Mouse (Mus musculus): ENCODE measurements at regions not wholly inside any gene's neighbourhood (a gene's known extent, or its start where the extent isn't known, plus 50 kb on each side); places are given as distances from the start of the nearest gene placed in this dataset.

- no peak for DNase-seq (ENCODE audit: low spot score in 2 of 2)
These were observed 75.0 kb downstream of the Lbh start for GRCm38 (mm10) chr17:72993134-72993533.

GRCm38 (mm10) chr17:72993626-72994025 is 75.5 kb downstream of the Lbh start:
- DNase-seq (ENCODE audit: low spot score in 2 of 2) = no peak

- no peak for DNase-seq (ENCODE audit: low spot score in 2 of 2)
These were observed 78.4 kb downstream of the Lbh start for GRCm38 (mm10) chr17:72996539-72996938.

- no peak for DNase-seq (ENCODE audit: low spot score in 2 of 2)
These were observed 79.3 kb downstream of the Lbh start for GRCm38 (mm10) chr17:72997301-72997921.

- no peak for DNase-seq (ENCODE audit: low spot score in 2 of 2)
These were observed 87.0 kb downstream of the Lbh start for GRCm38 (mm10) chr17:73005100-73005499.

GRCm38 (mm10) chr17:73008901-73009300 is 90.8 kb downstream of the Lbh start:
- peak in 1 of 2 experiments; percentile 35 for DNase-seq (ENCODE audit: low spot score in 2 of 2)

DNA sequence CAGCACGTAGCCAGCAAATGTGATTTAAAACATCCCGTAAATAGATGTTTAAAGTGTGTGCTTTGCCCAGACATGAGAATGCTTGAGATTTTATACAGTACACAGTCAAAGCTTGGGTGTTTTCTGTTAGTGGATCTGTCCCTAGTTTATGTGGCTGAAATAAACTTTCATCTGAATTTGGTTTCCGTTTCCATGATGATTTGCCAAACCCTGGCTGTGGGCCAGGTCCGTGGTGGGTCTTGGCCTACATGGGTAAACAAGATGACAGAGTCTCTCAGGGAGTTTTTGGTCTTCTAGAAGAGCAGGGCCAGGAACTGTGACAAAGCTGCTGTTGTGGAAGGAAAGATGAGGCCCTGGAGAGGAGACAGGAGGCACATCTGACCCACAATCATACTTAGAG is 91.9 kb downstream of the Lbh start:
- DNase-seq (ENCODE audit: low spot score in 2 of 2) = peak in 1 of 2 experiments; percentile 51

- DNase-seq (ENCODE audit: low spot score in 2 of 2) = no peak
These were observed 94.3 kb downstream of the Lbh start for GRCm38 (mm10) chr17:73012356-73012755.

DNA sequence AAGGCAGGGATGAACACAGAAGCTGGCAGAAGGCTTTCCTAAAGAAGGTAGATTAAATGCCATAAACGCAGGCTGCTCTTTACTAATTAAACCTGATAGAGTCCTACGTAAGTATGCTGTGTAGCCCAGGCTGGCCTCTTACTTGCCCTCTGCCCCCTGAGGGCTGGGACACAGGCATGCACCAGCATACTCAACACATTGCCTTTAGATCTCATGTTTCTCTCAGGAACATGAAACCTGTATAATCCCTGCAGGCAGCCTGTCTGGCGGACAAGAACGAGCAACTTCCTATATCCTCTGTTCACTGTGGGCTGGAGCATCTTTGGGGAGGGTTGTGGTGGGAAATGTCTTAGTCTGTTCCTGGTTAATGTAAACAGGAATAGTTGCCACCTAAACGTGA is 94.8 kb upstream of the Lclat1 start:
- DNase-seq (ENCODE audit: low spot score in 2 of 2) = no peak

- no peak for DNase-seq (ENCODE audit: low spot score in 2 of 2)
These were observed 93.5 kb upstream of the Lclat1 start for GRCm38 (mm10) chr17:73014090-73014853.

- no peak for DNase-seq (ENCODE audit: low spot score in 2 of 2)
These were observed 90.6 kb upstream of the Lclat1 start for GRCm38 (mm10) chr17:73017173-73017572.

DNA sequence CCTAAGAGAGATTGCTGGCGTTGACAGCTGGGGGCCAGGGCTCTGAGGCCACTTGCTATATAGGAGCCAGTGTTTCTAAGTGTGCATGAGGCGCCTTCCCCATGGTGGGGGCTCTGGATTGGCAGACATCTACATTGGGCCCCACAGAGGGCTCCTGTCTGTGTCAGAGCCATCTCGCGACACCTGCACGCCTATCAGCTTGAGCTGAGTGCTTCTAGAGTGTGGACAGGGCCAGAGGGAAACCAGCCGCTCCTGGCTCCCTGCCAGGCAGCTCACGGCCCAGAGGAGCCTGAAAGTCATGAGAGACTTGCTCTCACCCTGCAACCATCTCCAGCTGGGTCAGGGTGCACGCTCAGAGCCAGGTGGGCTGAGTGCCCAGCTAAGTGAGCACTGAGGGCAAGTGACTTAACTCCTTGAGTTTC is 85.1 kb upstream of the Lclat1 start:
- DNase-seq (ENCODE audit: low spot score in 2 of 2) = peak; percentile 67 to 76

GRCm38 (mm10) chr17:73023362-73024107 is 84.2 kb upstream of the Lclat1 start:
- peak in 1 of 2 experiments; percentile 42 for DNase-seq (ENCODE audit: low spot score in 2 of 2)

GRCm38 (mm10) chr17:73027122-73027521 is 80.7 kb upstream of the Lclat1 start:
- no peak for DNase-seq (ENCODE audit: low spot score in 2 of 2)

- DNase-seq (ENCODE audit: low spot score in 2 of 2) = no peak
These were observed 76.0 kb upstream of the Lclat1 start for GRCm38 (mm10) chr17:73031796-73032195.

GRCm38 (mm10) chr17:73032326-73032725 is 75.5 kb upstream of the Lclat1 start:
- DNase-seq (ENCODE audit: low spot score in 2 of 2) = no peak

- no peak for DNase-seq (ENCODE audit: low spot score in 2 of 2)
These were observed 73.4 kb upstream of the Lclat1 start for GRCm38 (mm10) chr17:73034420-73034819.

DNA sequence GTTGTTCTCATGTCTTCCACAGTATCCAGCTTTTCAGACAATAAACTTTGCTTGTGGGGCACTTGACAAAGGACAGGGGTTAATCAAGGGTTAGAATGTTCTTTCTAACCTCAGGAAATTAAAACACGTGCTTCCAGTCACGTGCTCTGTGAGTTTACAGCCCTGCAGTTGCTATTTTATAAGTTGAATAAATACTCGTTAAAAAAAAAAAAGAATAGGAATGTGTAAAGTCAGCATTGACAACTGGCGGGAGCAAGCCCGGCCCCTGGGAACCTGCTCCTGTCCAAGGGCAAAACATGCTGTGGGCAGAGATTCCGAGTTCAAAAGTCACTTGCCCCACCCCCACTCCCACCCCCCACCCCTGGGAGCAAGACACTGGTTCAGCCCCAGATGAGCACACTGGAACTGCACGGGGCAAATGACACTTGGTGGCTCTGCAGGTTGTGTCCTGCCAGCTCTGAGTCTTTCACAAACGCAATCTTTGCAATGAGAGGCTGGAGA is 72.8 kb upstream of the Lclat1 start:
- DNase-seq (ENCODE audit: low spot score in 2 of 2) = no peak

DNA sequence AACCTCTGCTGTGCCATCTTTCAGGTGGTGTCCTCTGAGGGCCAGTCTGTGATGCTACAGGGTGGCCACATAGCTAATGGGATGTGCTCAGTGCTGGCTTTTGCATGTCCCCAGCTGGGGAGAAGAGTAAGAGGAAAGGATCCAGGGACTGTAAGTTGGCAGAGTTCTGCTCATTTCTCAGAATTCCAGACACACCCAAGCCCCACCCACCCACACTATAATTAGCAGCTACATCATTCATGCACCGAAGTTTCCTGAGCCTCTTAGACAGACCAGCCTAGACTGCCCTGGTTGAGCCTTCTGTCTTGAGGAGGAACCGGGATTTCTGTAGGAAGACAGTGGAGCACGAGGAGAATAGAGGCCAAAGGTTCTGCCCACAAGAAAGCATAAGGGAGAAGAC is 70.9 kb upstream of the Lclat1 start:
- no peak for DNase-seq (ENCODE audit: low spot score in 2 of 2)

DNA sequence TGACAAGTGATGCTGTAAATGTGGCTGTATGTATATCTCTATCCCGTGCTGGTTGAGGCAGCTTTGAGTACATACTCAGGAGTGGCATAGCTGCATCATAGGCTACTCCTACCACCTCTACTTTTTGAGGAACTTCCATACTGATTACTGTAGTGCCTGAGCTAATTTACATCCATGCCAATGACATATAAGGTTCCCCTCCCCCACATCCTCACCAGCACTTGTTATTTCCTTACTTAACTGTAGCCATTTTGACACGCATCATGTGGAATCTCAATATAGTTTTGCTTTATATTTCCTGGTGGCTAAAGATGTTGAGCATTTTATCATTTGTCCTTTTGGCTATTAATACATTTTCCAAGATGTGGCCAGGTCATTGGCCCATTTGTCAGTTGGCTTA is 69.2 kb upstream of the Lclat1 start:
- DNase-seq (ENCODE audit: low spot score in 2 of 2) = no peak

DNA sequence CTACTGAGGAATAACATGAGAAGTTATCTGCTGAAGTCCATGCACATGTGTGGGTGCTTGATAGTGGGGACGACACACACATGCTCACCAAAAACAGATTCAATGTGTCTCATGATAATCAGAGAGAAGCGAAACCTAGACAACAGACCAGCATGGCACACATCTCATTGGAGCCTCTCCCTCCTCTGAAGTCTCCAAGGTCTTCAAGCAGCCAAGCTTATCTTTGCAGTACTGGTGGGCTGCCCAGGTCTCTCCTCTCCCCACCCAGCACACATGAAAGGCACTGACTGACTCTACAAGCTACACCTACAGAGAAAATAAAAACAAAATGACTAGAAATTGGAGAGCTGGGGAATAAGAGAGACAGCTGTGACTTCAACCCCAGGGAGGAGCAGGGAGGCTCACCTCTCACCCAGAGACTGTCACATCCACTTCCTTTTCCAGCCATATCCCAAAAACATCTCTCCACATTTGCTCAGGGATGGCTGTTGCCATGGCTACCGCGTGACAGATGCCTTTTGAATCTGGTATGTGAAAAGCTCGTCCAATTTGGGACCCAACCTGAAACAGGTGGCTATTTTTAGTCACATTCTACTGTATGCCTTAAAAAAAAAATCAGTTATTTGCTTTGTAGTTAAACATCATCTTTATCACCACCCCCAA is 62.7 kb upstream of the Lclat1 start:
- no peak for DNase-seq (ENCODE audit: low spot score in 2 of 2)

GRCm38 (mm10) chr17:73046985-73047384 is 60.8 kb upstream of the Lclat1 start:
- no peak for DNase-seq (ENCODE audit: low spot score in 2 of 2)

All from urinary bladder, postnatal 4 days (tissue).